Mouse (Mus musculus): ENCODE measurements around the gene Gpatch3. TPM values are rescaled to one million over a fixed set of nuclear protein-coding genes. Genes with fewer than 3 reads are reported as not detected.

Gpatch3 gene
- total RNA-seq, 2 experiments from 2014 or later: 2.3 to 4.2 TPM

- DNase-seq: no peak
- intact Hi-C loops (cut with DNase I; ENCODE audit: low total_unique reads): no loop called here
Observed at GRCm38 (mm10) chr4:133613867-133614266, 39.3 kb downstream of the Gpatch3 start.

DNA sequence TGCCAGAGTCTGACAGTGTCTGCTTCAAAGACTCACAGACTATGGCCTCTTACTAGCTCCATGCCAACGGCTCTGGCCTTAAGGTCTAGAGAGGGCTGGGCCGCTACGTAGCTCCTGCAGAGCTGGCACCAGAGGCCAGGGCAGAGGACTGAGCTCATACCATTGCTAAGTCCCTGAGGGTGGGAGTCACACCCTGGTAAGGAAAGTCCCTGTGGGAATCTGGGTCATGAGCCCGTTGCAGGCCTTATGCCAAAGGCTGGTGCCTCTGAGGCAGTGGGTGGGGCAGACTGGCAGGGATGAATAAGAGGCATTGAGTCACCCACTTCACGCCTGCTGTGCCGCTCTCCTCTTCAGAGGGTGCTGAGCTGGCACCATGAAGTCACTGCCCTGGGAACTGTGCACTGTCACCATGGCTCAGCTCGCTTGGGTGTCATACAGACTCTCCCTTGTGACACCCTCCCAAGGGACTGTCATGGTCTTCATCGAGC, 39.8 kb downstream of the Gpatch3 start:
- intact Hi-C loops (cut with DNase I; ENCODE audit: low total_unique reads): no loop called here
- peak; percentile 42 for DNase-seq

DNA sequence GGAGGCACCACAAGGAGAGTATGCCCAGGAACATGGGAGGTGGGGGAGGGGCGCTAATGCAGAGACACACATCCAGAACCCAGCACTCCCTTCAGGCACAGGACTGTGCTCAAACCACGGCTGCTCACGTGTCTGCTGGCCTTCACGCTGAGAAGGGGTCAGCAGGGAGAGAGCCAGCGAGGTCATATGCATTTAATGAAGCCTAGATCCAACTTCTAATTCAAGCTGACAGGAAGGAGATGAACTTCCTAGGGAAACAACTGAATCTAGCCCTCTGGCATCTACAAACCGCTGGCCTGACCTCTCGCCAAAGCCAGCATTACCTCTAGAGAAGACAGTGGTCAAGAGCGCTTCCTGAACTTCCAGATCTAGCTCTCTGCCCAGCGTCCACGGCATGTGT, 40.9 kb downstream of the Gpatch3 start:
- intact Hi-C loops (cut with DNase I; ENCODE audit: low total_unique reads): no loop called here
- no peak for DNase-seq

GRCm38 (mm10) chr4:133617936-133618335, 43.4 kb downstream of the Gpatch3 start:
- intact Hi-C loops (cut with DNase I; ENCODE audit: low total_unique reads): no loop called here

GRCm38 (mm10) chr4:133619473-133620136, 45.1 kb downstream of the Gpatch3 start:
- intact Hi-C loops (cut with DNase I; ENCODE audit: low total_unique reads): no loop called here
- DNase-seq: no peak

More at GRCm38 (mm10) chr4:133617936-133618335, 43.4 kb downstream of the Gpatch3 start:
- no peak for DNase-seq

DNA sequence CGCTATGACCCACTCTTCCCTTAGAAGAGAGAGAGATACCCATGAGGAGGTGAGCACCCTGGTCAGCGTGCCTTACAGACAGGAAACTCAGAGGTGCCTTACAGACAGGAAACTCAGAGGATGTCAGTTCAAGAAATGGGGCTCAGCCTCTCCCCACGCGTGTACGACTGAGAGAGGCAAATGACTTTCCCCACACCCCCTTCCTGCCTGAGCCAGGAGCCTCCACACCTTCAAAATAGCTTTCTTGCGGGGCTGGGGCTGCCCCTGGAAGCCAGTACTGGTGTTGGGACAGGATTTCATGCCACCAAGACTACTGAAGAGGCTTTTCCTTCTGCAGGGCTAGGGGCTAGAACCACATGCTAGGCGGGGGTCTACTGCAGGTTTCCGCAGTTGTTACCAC, 46.1 kb downstream of the Gpatch3 start:
- intact Hi-C loops (cut with DNase I; ENCODE audit: low total_unique reads): no loop called here
- no peak for DNase-seq

- no peak for DNase-seq
Observed at GRCm38 (mm10) chr4:133622161-133622695, 47.7 kb downstream of the Gpatch3 start.

GRCm38 (mm10) chr4:133624830-133625229, 50.3 kb downstream of the Gpatch3 start:
- DNase-seq: no peak
- intact Hi-C loops (cut with DNase I; ENCODE audit: low total_unique reads): no loop called here

More at GRCm38 (mm10) chr4:133622161-133622695, 47.7 kb downstream of the Gpatch3 start:
- intact Hi-C loops (cut with DNase I; ENCODE audit: low total_unique reads): no loop called here

DNA sequence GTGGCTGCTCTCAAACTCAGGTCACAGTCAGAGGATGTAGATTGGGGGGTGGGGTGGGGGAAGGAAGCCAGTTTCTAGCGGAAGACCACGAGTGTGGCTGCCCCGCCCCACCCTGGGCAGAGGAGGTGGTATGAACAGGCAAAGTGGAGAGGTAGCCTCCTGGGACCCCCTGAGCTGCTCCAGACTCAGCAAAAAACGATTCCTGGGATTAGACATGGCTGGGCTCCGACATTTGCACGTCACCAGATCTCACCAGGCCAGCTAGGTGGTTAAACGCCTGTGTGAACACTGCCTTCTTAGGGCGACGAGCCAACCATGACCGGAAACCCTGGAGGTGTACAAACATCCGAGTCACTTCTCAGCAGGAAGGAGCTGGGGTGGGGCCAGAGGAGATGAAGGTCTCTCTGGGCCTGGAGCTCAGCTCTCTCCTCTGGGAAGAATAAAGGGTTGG, 51.1 kb downstream of the Gpatch3 start:
- intact Hi-C loops (cut with DNase I; ENCODE audit: low total_unique reads): no loop called here
- DNase-seq: peak; percentile 41

DNA sequence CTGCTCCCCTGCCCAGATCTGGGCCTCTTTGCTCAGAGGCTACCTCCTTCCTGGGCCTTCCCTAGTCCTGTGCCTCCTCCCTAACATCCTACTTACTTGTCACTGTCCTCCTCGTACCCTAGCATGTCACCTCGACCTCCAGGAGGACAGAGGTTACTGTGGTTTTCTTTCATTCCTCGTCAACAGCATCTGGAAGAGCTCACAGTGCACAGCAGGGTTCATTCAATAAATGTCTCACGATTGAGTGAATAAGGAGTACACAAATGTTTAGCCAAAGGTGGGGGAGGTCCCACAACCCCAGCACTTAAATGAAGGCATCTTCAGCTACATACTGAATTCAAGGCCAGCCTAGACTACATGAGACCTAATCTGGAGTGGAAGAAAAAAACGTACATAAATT, 51.7 kb downstream of the Gpatch3 start:
- DNase-seq: no peak
- intact Hi-C loops (cut with DNase I; ENCODE audit: low total_unique reads): no loop called here

DNA sequence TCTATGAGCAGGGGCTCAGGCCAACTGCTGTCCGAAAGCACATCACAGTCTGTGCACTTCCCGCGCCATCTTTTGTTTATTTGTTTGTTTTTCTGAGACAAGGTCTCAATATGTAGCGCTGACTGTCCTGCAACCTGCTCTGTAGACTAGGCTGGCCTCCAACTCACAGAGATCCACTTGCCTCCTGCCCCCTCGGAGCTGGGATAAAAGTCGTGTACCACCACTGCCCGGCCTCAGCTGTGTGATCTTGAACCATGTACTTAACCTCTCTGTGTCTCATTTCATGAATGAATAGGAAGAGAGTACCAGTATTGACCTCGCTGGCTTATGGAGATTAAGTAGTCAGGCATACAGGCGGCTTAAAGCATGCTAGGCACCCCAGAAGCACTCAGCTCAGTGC, 52.1 kb downstream of the Gpatch3 start:
- intact Hi-C loops (cut with DNase I; ENCODE audit: low total_unique reads): no loop called here
- DNase-seq: no peak

GRCm38 (mm10) chr4:133627039-133627438, 52.5 kb downstream of the Gpatch3 start:
- intact Hi-C loops (cut with DNase I; ENCODE audit: low total_unique reads): no loop called here
- no peak for DNase-seq

- DNase-seq: no peak
- intact Hi-C loops (cut with DNase I; ENCODE audit: low total_unique reads): no loop called here
Observed at GRCm38 (mm10) chr4:133628517-133628916, 54.0 kb downstream of the Gpatch3 start.

GRCm38 (mm10) chr4:133629191-133629590, 54.6 kb downstream of the Gpatch3 start:
- DNase-seq: no peak

GRCm38 (mm10) chr4:133630326-133630920, 55.9 kb downstream of the Gpatch3 start:
- intact Hi-C loops (cut with DNase I; ENCODE audit: low total_unique reads): no loop called here
- no peak for DNase-seq

More at GRCm38 (mm10) chr4:133629191-133629590, 54.6 kb downstream of the Gpatch3 start:
- intact Hi-C loops (cut with DNase I; ENCODE audit: low total_unique reads): no loop called here

- peak; percentile 20 for DNase-seq
- intact Hi-C loops (cut with DNase I; ENCODE audit: low total_unique reads): no loop called here
Observed at GRCm38 (mm10) chr4:133631071-133631768, 56.7 kb downstream of the Gpatch3 start.

GRCm38 (mm10) chr4:133631769-133632411, 57.3 kb downstream of the Gpatch3 start:
- intact Hi-C loops (cut with DNase I; ENCODE audit: low total_unique reads): no loop called here
- DNase-seq: no peak

GRCm38 (mm10) chr4:133632483-133633327, 58.2 kb downstream of the Gpatch3 start:
- intact Hi-C loops (cut with DNase I; ENCODE audit: low total_unique reads): no loop called here
- no peak for DNase-seq
